15 mouse cellular contexts compared by ENCODE assay signal in genomic region chr11:118375006-118375405, GRCm38 (mm10). TPM values are rescaled to one million over a fixed set of nuclear protein-coding genes. Genes with fewer than 3 reads are reported as not detected.
DNase-seq lines count a peak whose midpoint lies in the region; ATAC-seq and TF ChIP-seq lines count a peak whose summit lies in the region.
"Had no signal": no experiment of that assay in that cellular context is flagged by ENCODE, and none has a peak within 500 bp of the region (broad histone marks: within the 10 kb centered on the region; RNA-seq: fewer than 3 reads in every experiment).

No protein-coding gene starts in this region.

- ATAC-seq in hindbrain, embryonic 15.5 days (ENCODE audit: low FRiP score, low read depth): peak; percentile 19; the same call in 1 of the 2 replicates
- ATAC-seq in hindbrain, embryonic 12.5 days (ENCODE audit: low FRiP score): no peak
- no peak for ATAC-seq in lung, embryonic 14.5 days (ENCODE audit: insufficient read depth)

- TF ChIP-seq EP300 in ES-Bruce4 (IDR thresholded peaks at IDR 0.05; ENCODE audit: insufficient read depth, low read depth, low read length): no peak

- H3K9ac ChIP-seq in hindbrain, embryonic 15.5 days: no peak overlapping the region
- no peak overlapping the region for H3K9ac ChIP-seq in hindbrain, embryonic 12.5 days
- no peak overlapping the region for H3K9ac ChIP-seq in lung, embryonic 14.5 days
- H3K9ac ChIP-seq in ES-Bruce4 (ENCODE audit: low read depth, poor library complexity, severe bottlenecking): no peak overlapping the region
- H3K9ac ChIP-seq: limb, embryonic 12.5 days; lung, embryonic 15.5 days; midbrain, embryonic 12.5 days; neural tube, embryonic 13.5 days had no signal

- H3K36me3 ChIP-seq in hindbrain, embryonic 15.5 days: no peaks in the 10 kb centered on the region
- H3K36me3 ChIP-seq in hindbrain, embryonic 12.5 days: no peaks in the 10 kb centered on the region
- H3K36me3 ChIP-seq in lung, embryonic 14.5 days (ENCODE audit: insufficient read depth): no peaks in the 10 kb centered on the region
- no peaks in the 10 kb centered on the region for H3K36me3 ChIP-seq in ES-Bruce4 (ENCODE audit: control insufficient read depth, insufficient read depth, low read length, poor library complexity, severe bottlenecking)
- H3K36me3 ChIP-seq: limb, embryonic 12.5 days; lung, embryonic 15.5 days; midbrain, embryonic 12.5 days; neural tube, embryonic 13.5 days had no signal

- H3K27ac ChIP-seq in hindbrain, embryonic 15.5 days (replicated peaks): no peak overlapping the region
- H3K27ac ChIP-seq in hindbrain, embryonic 12.5 days: no peak overlapping the region
- H3K27ac ChIP-seq in lung, embryonic 14.5 days (ENCODE audit: low read depth): no peak overlapping the region
- no peak overlapping the region for H3K27ac ChIP-seq in ES-Bruce4 (ENCODE audit: insufficient read depth, low read length)
- H3K27ac ChIP-seq: limb, embryonic 12.5 days; lung, embryonic 15.5 days; midbrain, embryonic 12.5 days; neural tube, embryonic 13.5 days had no signal

- DNase-seq in lung, embryonic 14.5 days: no peak
- no peak for DNase-seq in lung, adult 2 months
- DNase-seq in brain, embryonic 14.5 days (ENCODE audit: low read depth): peak; percentile 72
- no peak for DNase-seq in c-Kit-positive CD71-positive TER-119-positive erythroid progenitor cells, embryonic 14.5 days (ENCODE audit: low spot score)
- DNase-seq: adrenal gland, postnatal 14 days; kidney, adult 11 months; thymus, postnatal 4 days had no signal

- no peak for TF ChIP-seq POLR2A in lung, adult 2 months (IDR thresholded peaks at IDR 0.05; ENCODE audit: borderline replicate concordance, extremely low read depth, low read depth, low read length)
- TF ChIP-seq POLR2A in ES-Bruce4 (IDR thresholded peaks at IDR 0.05; ENCODE audit: insufficient read depth, low read length): no peak
- no peak for TF ChIP-seq POLR2A in brain, embryonic 14.5 days (IDR thresholded peaks at IDR 0.05; ENCODE audit: borderline replicate concordance, extremely low read depth, insufficient read depth, insufficient read length, poor library complexity, severe bottlenecking)

- H3K4me3 ChIP-seq in hindbrain, embryonic 15.5 days: no peak overlapping the region
- no peak overlapping the region for H3K4me3 ChIP-seq in hindbrain, embryonic 12.5 days
- H3K4me3 ChIP-seq in lung, embryonic 14.5 days (ENCODE audit: low read depth, low read length): no peak overlapping the region
- H3K4me3 ChIP-seq in lung, adult 2 months (replicated peaks; ENCODE audit: extremely low read depth, low read depth, low read length): no peak overlapping the region
- no peak overlapping the region for H3K4me3 ChIP-seq in ES-Bruce4 (ENCODE audit: low read depth, low read length)
- H3K4me3 ChIP-seq: limb, embryonic 12.5 days; lung, embryonic 15.5 days; midbrain, embryonic 12.5 days; neural tube, embryonic 13.5 days had no signal

- TF ChIP-seq CTCF in lung, embryonic 14.5 days (IDR thresholded peaks at IDR 0.05; ENCODE audit: low read depth): 0 out of 2 replicates have a peak, but pooled peaks have one; percentile 20
- no peak for TF ChIP-seq CTCF in lung, adult 2 months (IDR thresholded peaks at IDR 0.05; ENCODE audit: insufficient read depth, low read length)
- peak; percentile 1 for TF ChIP-seq CTCF in ES-Bruce4 (IDR thresholded peaks at IDR 0.05; ENCODE audit: low read depth, low read length)
- TF ChIP-seq CTCF in brain, embryonic 14.5 days (IDR thresholded peaks at IDR 0.05; ENCODE audit: borderline replicate concordance, extremely low read depth, insufficient read depth, insufficient read length): peak; percentile 9; the same call in 1 of the 2 replicates

- peaks cover 11% of the 10 kb centered on the region for H3K4me1 ChIP-seq in hindbrain, embryonic 15.5 days (replicated peaks)
- H3K4me1 ChIP-seq in hindbrain, embryonic 12.5 days: peaks cover 3% of the 10 kb centered on the region; the same call in 1 of the 2 replicates
- H3K4me1 ChIP-seq in lung, embryonic 14.5 days (ENCODE audit: insufficient read depth): no peaks in the 10 kb centered on the region
- H3K4me1 ChIP-seq in lung, adult 2 months (ENCODE audit: control insufficient read depth, insufficient read depth, low read length): peaks cover 2% of the 10 kb centered on the region; the same call in 1 of the 2 replicates
- H3K4me1 ChIP-seq in ES-Bruce4 (ENCODE audit: control insufficient read depth, insufficient read depth, low read length): no peaks in the 10 kb centered on the region
- H3K4me1 ChIP-seq: lung, embryonic 15.5 days had no signal

- no peak overlapping the region for H3K4me2 ChIP-seq in hindbrain, embryonic 15.5 days
- H3K4me2 ChIP-seq in hindbrain, embryonic 12.5 days (replicated peaks): no peak overlapping the region
- no peak overlapping the region for H3K4me2 ChIP-seq in lung, embryonic 14.5 days
- H3K4me2 ChIP-seq: limb, embryonic 12.5 days; lung, embryonic 15.5 days; midbrain, embryonic 12.5 days; neural tube, embryonic 13.5 days had no signal

- H3K27me3 ChIP-seq in hindbrain, embryonic 15.5 days: no peaks in the 10 kb centered on the region
- no peaks in the 10 kb centered on the region for H3K27me3 ChIP-seq in hindbrain, embryonic 12.5 days
- no peaks in the 10 kb centered on the region; the same call in 1 of the 2 replicates for H3K27me3 ChIP-seq in lung, embryonic 14.5 days (ENCODE audit: insufficient read depth, low read length)
- no peaks in the 10 kb centered on the region for H3K27me3 ChIP-seq in ES-Bruce4 (ENCODE audit: control insufficient read depth, insufficient read depth, low read length, poor library complexity, severe bottlenecking)
- H3K27me3 ChIP-seq: limb, embryonic 12.5 days; lung, embryonic 15.5 days; neural tube, embryonic 13.5 days had no signal

- no peaks in the 10 kb centered on the region for H3K9me3 ChIP-seq in hindbrain, embryonic 15.5 days
- no peaks in the 10 kb centered on the region for H3K9me3 ChIP-seq in hindbrain, embryonic 12.5 days (replicated peaks)
- no peaks in the 10 kb centered on the region for H3K9me3 ChIP-seq in lung, embryonic 14.5 days (ENCODE audit: low read depth, low read length)
- H3K9me3 ChIP-seq in ES-Bruce4 (replicated peaks; ENCODE audit: control insufficient read depth, insufficient read depth, low read length, poor library complexity, severe bottlenecking): no peaks in the 10 kb centered on the region
- H3K9me3 ChIP-seq: limb, embryonic 12.5 days; lung, embryonic 15.5 days; midbrain, embryonic 12.5 days; neural tube, embryonic 13.5 days had no signal

RNA-seq across cellular contexts. Expression of gene Timp2, which starts 19.5 kb away (rescaled TPM):
- polyA plus RNA-seq in hindbrain, embryonic 15.5 days (2015; fragmentation: Nextera tagmentation; extraction: Ambion mirVana): 83.4 and 91.2 TPM in 2 replicates
- polyA plus RNA-seq in hindbrain, embryonic 12.5 days (2016; fragmentation: Nextera tagmentation; extraction: Ambion mirVana): 66.2 and 68.3 TPM in 2 replicates
- polyA plus RNA-seq in lung, embryonic 14.5 days (2014; fragmentation: Nextera tagmentation; extraction: Ambion mirVana): 87.3 and 90.4 TPM in 2 replicates
- polyA plus RNA-seq in lung, adult 2 months (2012; rRNA removed): 353 and 397 TPM in 2 replicates
- polyA plus RNA-seq in ES-Bruce4 (2011; ENCODE audit: insufficient read depth, insufficient read length, low read depth, missing spikeins): 19.4 and 23.6 TPM in 2 replicates
- polyA plus RNA-seq in brain, embryonic 14.5 days (2012; rRNA removed): 77.6 and 95.4 TPM in 2 replicates

RNA-seq across cellular contexts. Expression of gene Lgals3bp, which starts 26.9 kb away (rescaled TPM):
- polyA plus RNA-seq in hindbrain, embryonic 15.5 days (2015; fragmentation: Nextera tagmentation; extraction: Ambion mirVana): 5.9 and 8.3 TPM in 2 replicates
- 2.3 and 3.3 TPM in 2 replicates for polyA plus RNA-seq in hindbrain, embryonic 12.5 days (2016; fragmentation: Nextera tagmentation; extraction: Ambion mirVana)
- polyA plus RNA-seq in lung, embryonic 14.5 days (2014; fragmentation: Nextera tagmentation; extraction: Ambion mirVana): 2.9 and 3.8 TPM in 2 replicates
- polyA plus RNA-seq in lung, adult 2 months (2012; rRNA removed): 259 and 311 TPM in 2 replicates
- polyA plus RNA-seq in ES-Bruce4 (2011; ENCODE audit: insufficient read depth, insufficient read length, low read depth, missing spikeins): 3.6 and 6.1 TPM in 2 replicates
- 5.6 and 7.0 TPM in 2 replicates for polyA plus RNA-seq in brain, embryonic 14.5 days (2012; rRNA removed)

RNA-seq across cellular contexts. Expression of gene Cep295nl, which starts 32.7 kb away (rescaled TPM):
- polyA plus RNA-seq in hindbrain, embryonic 15.5 days (2015; fragmentation: Nextera tagmentation; extraction: Ambion mirVana): 0.08 and 0.34 TPM in 2 replicates
- 0.43 and 0.48 TPM in 2 replicates for polyA plus RNA-seq in hindbrain, embryonic 12.5 days (2016; fragmentation: Nextera tagmentation; extraction: Ambion mirVana)
- polyA plus RNA-seq in lung, embryonic 14.5 days (2014; fragmentation: Nextera tagmentation; extraction: Ambion mirVana): 0.57 and 0.62 TPM in 2 replicates
- polyA plus RNA-seq in lung, adult 2 months (2012; rRNA removed): 0.28 and 0.32 TPM in 2 replicates
- 0.41 and 0.64 TPM in 2 replicates for polyA plus RNA-seq in ES-Bruce4 (2011; ENCODE audit: insufficient read depth, insufficient read length, low read depth, missing spikeins)
- polyA plus RNA-seq in brain, embryonic 14.5 days (2012; rRNA removed): 0.10 and 0.45 TPM in 2 replicates
- polyA plus RNA-seq: stomach, embryonic 14.5 days had no signal

RNA-seq across cellular contexts. Expression of gene Cant1, which starts 43.9 kb away (rescaled TPM):
- polyA plus RNA-seq in hindbrain, embryonic 15.5 days (2015; fragmentation: Nextera tagmentation; extraction: Ambion mirVana): 30.8 and 33.7 TPM in 2 replicates
- 28.4 and 31.3 TPM in 2 replicates for polyA plus RNA-seq in hindbrain, embryonic 12.5 days (2016; fragmentation: Nextera tagmentation; extraction: Ambion mirVana)
- polyA plus RNA-seq in lung, embryonic 14.5 days (2014; fragmentation: Nextera tagmentation; extraction: Ambion mirVana): 27.7 and 31.4 TPM in 2 replicates
- 55.9 and 61.9 TPM in 2 replicates for polyA plus RNA-seq in lung, adult 2 months (2012; rRNA removed)
- polyA plus RNA-seq in ES-Bruce4 (2011; ENCODE audit: insufficient read depth, insufficient read length, low read depth, missing spikeins): 15.4 and 16.3 TPM in 2 replicates
- polyA plus RNA-seq in brain, embryonic 14.5 days (2012; rRNA removed): 38.8 and 45.7 TPM in 2 replicates

RNA-seq across cellular contexts. Expression of gene C1qtnf1, which starts 53.0 kb away (rescaled TPM):
- polyA plus RNA-seq in hindbrain, embryonic 15.5 days (2015; fragmentation: Nextera tagmentation; extraction: Ambion mirVana): 5.1 and 5.3 TPM in 2 replicates
- polyA plus RNA-seq in hindbrain, embryonic 12.5 days (2016; fragmentation: Nextera tagmentation; extraction: Ambion mirVana): 3.0 and 4.4 TPM in 2 replicates
- polyA plus RNA-seq in lung, embryonic 14.5 days (2014; fragmentation: Nextera tagmentation; extraction: Ambion mirVana): 6.6 and 7.7 TPM in 2 replicates
- 17.9 and 21.8 TPM in 2 replicates for polyA plus RNA-seq in lung, adult 2 months (2012; rRNA removed)
- polyA plus RNA-seq in ES-Bruce4 (2011; ENCODE audit: insufficient read depth, insufficient read length, low read depth, missing spikeins): 2.1 and 2.4 TPM in 2 replicates
- 4.6 and 5.9 TPM in 2 replicates for polyA plus RNA-seq in brain, embryonic 14.5 days (2012; rRNA removed)

Comparison
In these comparisons a context has a peak if more than half of its experiments do, and no peak if none do; other contexts are left out.
1. RNA of gene Lgals3bp, which starts 26.9 kb away (polyA plus RNA-seq): 259 to 311 TPM in lung, adult 2 months; 5.6 to 7.0 TPM in brain, embryonic 14.5 days, 3.6 to 6.1 TPM in ES-Bruce4, 5.9 to 8.3 TPM in hindbrain, embryonic 15.5 days, 2.9 to 3.8 TPM in lung, embryonic 14.5 days and 2.3 to 3.3 TPM in hindbrain, embryonic 12.5 days; every median in the first group is over 10 times any median in the second.